ENCODE assay signal across 18 mouse cellular contexts in the genomic region with DNA sequence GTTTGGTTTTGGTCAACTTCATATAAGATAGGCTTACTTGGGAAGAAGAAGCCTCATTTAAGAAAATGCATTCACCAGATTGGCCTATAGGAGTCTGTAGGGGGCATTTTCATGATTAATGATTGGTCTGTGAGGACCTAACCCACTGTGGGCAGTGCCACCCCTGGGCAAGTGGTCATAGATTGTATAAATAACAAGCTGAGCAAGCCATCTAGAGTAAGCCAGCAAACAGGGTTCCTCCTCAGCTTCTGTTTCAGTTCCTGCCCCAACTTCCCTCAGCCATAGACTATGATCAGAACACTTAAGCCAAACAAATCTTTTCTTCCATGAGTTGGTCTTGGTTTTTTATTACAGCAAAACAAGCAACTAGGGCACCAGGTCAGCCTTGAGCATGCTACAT.
DNase-seq lines count a peak whose midpoint lies in the region; ATAC-seq and TF ChIP-seq lines count a peak whose summit lies in the region.
"Had no signal": no experiment of that assay in that cellular context is flagged by ENCODE, and none has a peak within 500 bp of the region (broad histone marks: within the 10 kb centered on the region; RNA-seq: fewer than 3 reads in every experiment).

No protein-coding gene starts in this region.

- peak overlapping the region; percentile 43; the same call in 1 of the 2 replicates for H3K27ac ChIP-seq in layer of hippocampus, adult 2 months
- H3K27ac ChIP-seq in embryonic facial prominence, embryonic 13.5 days: peak overlapping the region; percentile 52; the same call in 1 of the 2 replicates
- H3K27ac ChIP-seq: liver, embryonic 14.5 days; midbrain, embryonic 12.5 days had no signal

- no peak for DNase-seq in layer of hippocampus, adult 2 months (ENCODE audit: low spot score in 2 of 2)
- no peak for DNase-seq in layer of hippocampus, adult 18-20 months (ENCODE audit: low spot score in 2 of 2)
- peak; percentile 30 for DNase-seq in brain, adult 2 months (ENCODE audit: low read depth, low spot score)
- no peak for DNase-seq in adrenal gland, postnatal 10 days
- no peak for DNase-seq in lung, adult 18-20 months
- no peak for DNase-seq in frontal cortex, postnatal 14 days (ENCODE audit: low spot score in 2 of 2)
- DNase-seq: cerebellum, adult 11 months; cerebellum, postnatal 36 days; forebrain, postnatal 0 days; gastrocnemius, postnatal 14 days; right cerebral cortex, postnatal 4 days; thymus, postnatal 14 days had no signal

- no peaks in the 10 kb centered on the region for H3K9me3 ChIP-seq in embryonic facial prominence, embryonic 13.5 days
- H3K9me3 ChIP-seq: midbrain, embryonic 12.5 days had no signal

- TF ChIP-seq CTCF in layer of hippocampus, adult 2 months (conservative IDR thresholded peaks at IDR 0.05): peak; percentile 22

- no peak overlapping the region for H3K4me3 ChIP-seq in layer of hippocampus, adult 2 months
- H3K4me3 ChIP-seq in embryonic facial prominence, embryonic 13.5 days: no peak overlapping the region
- H3K4me3 ChIP-seq: erythroblast, embryonic 14.5 days; midbrain, embryonic 12.5 days had no signal

- H3K9ac ChIP-seq in embryonic facial prominence, embryonic 13.5 days: no peak overlapping the region
- H3K9ac ChIP-seq: forebrain, postnatal 0 days; liver, embryonic 14.5 days; midbrain, embryonic 12.5 days had no signal

- no peak for ATAC-seq in embryonic facial prominence, embryonic 13.5 days (ENCODE audit: insufficient number of reproducible peaks, insufficient read depth, low FRiP score, low TSS enrichment, low read depth)
- peak; percentile 81 for ATAC-seq in megakaryocyte, adult 5-6 weeks (ENCODE audit: poor library complexity, severe bottlenecking)
- ATAC-seq: inflammation-experienced regulatory T-cells, adult 6 months had no signal

- no peaks in the 10 kb centered on the region for H3K27me3 ChIP-seq in embryonic facial prominence, embryonic 13.5 days
- H3K27me3 ChIP-seq: midbrain, embryonic 12.5 days had no signal

- H3K4me1 ChIP-seq in embryonic facial prominence, embryonic 13.5 days: peaks cover 21% of the 10 kb centered on the region

- no peaks in the 10 kb centered on the region for H3K36me3 ChIP-seq in embryonic facial prominence, embryonic 13.5 days
- H3K36me3 ChIP-seq: midbrain, embryonic 12.5 days had no signal

- H3K4me2 ChIP-seq in embryonic facial prominence, embryonic 13.5 days: no peak overlapping the region
- H3K4me2 ChIP-seq: midbrain, embryonic 12.5 days had no signal
